Mouse (Mus musculus) kidney, postnatal 0 days (tissue): Measurements from ENCODE around the gene Crybb1. TPM values are rescaled to one million over a fixed set of nuclear protein-coding genes. Genes with fewer than 3 reads are reported as not detected.

ENCODE experiments used
- ATAC-seq: fragments of 200-750 bp; cut with Nextera tagmentation; replicated peaks from 2 replicates; pipeline ENCODE4 v1.8.0; 2017; ENCODE audit warnings: low read depth, moderate number of reproducible peaks, moderate TSS enrichment, moderate library complexity; ENCODE audit not compliant: low FRiP score
- DNase-seq: peaks from one replicate; pipeline ENCODE4 v3.0.0-alpha.2; 2016; ENCODE audit warnings: low spot score
- H3K27ac ChIP-seq: fragments of 300-500 bp; sonication (generic); 2 replicates; pipeline ENCODE4 v1.5.1; 2014; ENCODE audit warnings: mild to moderate bottlenecking
- H3K27me3 ChIP-seq: fragments of 300-500 bp; sonication (generic); 2 replicates; pipeline ENCODE4 v1.6.1; 2014; ENCODE audit warnings: low read length, mixed read lengths; ENCODE audit not compliant: insufficient read depth
- H3K36me3 ChIP-seq: fragments of 300-500 bp; sonication (generic); 2 replicates; pipeline ENCODE4 v1.6.1; 2014; ENCODE audit warnings: low read length, mixed read lengths; ENCODE audit not compliant: insufficient read depth
- H3K4me1 ChIP-seq: fragments of 300-500 bp; sonication (generic); replicated peaks from 2 replicates; pipeline ENCODE4 v1.6.1; 2014; ENCODE audit warnings: antibody characterized with exemption, low read length, mixed read lengths; ENCODE audit not compliant: insufficient read depth
- H3K4me2 ChIP-seq: fragments of 300-500 bp; sonication (generic); 2 replicates; pipeline ENCODE4 v1.6.1; 2014; ENCODE audit warnings: mild to moderate bottlenecking, low read length, moderate library complexity, mixed read lengths
- H3K4me3 ChIP-seq: fragments of 300-500 bp; sonication (generic); replicated peaks from 2 replicates; pipeline ENCODE4 v1.5.1; 2014; ENCODE audit warnings: low read depth, low read length
- H3K9ac ChIP-seq: fragments of 300-500 bp; sonication (generic); 2 replicates; pipeline ENCODE4 v1.6.1; 2014; ENCODE audit warnings: low read depth, low read length
- H3K9me3 ChIP-seq: fragments of 300-500 bp; sonication (generic); replicated peaks from 2 replicates; pipeline ENCODE4 v1.6.1; 2016; ENCODE audit warnings: low read length, inconsistent platforms, mixed read lengths
- CTCF ChIP-seq: IDR thresholded peaks from 2 replicates; pipeline ENCODE4 v1.5.1; 2016; ENCODE audit warnings: antibody characterized with exemption, low read depth, mild to moderate bottlenecking, moderate library complexity
- WGBS: fragments of 180-500 bp; shearing (Covaris S2); extraction: QIAGEN DNeasy Blood & Tissue Kit; methylation state at CpG from one replicate; pipeline ENCODE4 v1.1.7; 2014; 5-methylcytosine and 5-hydroxymethylcytosine counted together
- polyA plus RNA-seq: library from polyadenylated mRNA; unstranded; fragments of >200 nt; fragmentation: Nextera tagmentation; extraction: Ambion mirVana; gene quantifications from 2 replicates; pipeline ENCODE4 v1.2.1, GENCODE M21; 2015

Crybb1 gene
- polyA plus RNA-seq, 1 experiment from 2014 or later = 3.4 TPM

GRCm38 (mm10) chr5:112316468-112316867 lies 60.9 kb downstream of the Crybb1 start:
- peak; percentile 48 for TF ChIP-seq CTCF
- Histone ChIP-seq H3K4me3 (no peak overlapping the region), H3K9ac (no peak overlapping the region), H3K4me2 (no peak overlapping the region), H3K27me3 (no peaks in the 10 kb centered on the region), H3K4me1 (0 out of 2 replicates have a peak, but pooled peaks cover 11% of the 10 kb centered on the region), H3K9me3 (no peaks in the 10 kb centered on the region), H3K27ac (peak overlapping the region; percentile 42; the same call in 1 of the 2 replicates), H3K36me3 (peaks cover 33% of the 10 kb centered on the region)
- DNase-seq = peak; percentile 40
- ATAC-seq = peak; percentile 73; the same call in 1 of the 2 replicates
- WGBS = 65% methylated on average over 5 of the region's 5 CpGs

- WGBS = 46% methylated on average over 5 of the region's 5 CpGs
- Histone ChIP-seq H3K4me2 (no peak overlapping the region), H3K9me3 (no peaks in the 10 kb centered on the region), H3K36me3 (peaks cover 28% of the 10 kb centered on the region), H3K27ac (peak overlapping the region; percentile 36; the same call in 1 of the 2 replicates), H3K4me1 (0 out of 2 replicates have a peak, but pooled peaks cover 11% of the 10 kb centered on the region), H3K4me3 (no peak overlapping the region), H3K27me3 (no peaks in the 10 kb centered on the region), H3K9ac (no peak overlapping the region)
- DNase-seq (peak; percentile 50), ATAC-seq (no peak; the same call in 1 of the 2 replicates)
- no peak for TF ChIP-seq CTCF
Observed at GRCm38 (mm10) chr5:112317328-112317727, 61.7 kb downstream of the Crybb1 start.

Other genes starting within 250 kb of the Crybb1 start
- gene Cryba4, start 3.3 kb upstream of the Crybb1 start, polyA plus RNA-seq = 0.58 and 0.64 TPM in 2 replicates
- gene Tpst2, start 20.9 kb downstream of the Crybb1 start, polyA plus RNA-seq = 63.8 and 65.5 TPM in 2 replicates
- gene Tfip11, start 70.5 kb downstream of the Crybb1 start, polyA plus RNA-seq = 19.8 and 23.5 TPM in 2 replicates
- gene Srrd, start 87.2 kb downstream of the Crybb1 start, polyA plus RNA-seq = 26.3 and 30.0 TPM in 2 replicates
- 25.3 and 28.0 TPM in 2 replicates for gene Hps4, start 87.3 kb downstream of the Crybb1 start, polyA plus RNA-seq
- gene Gm6583, start 100.2 kb downstream of the Crybb1 start, polyA plus RNA-seq = 0.08 and 0.10 TPM in 2 replicates
- gene Asphd2, start 139.1 kb downstream of the Crybb1 start, polyA plus RNA-seq = 5.4 and 5.9 TPM in 2 replicates
- gene Gm6588, start 193.6 kb downstream of the Crybb1 start, polyA plus RNA-seq = not detected in 2 replicates